In genomic region chr17:21488760-21489499, GRCm38 (mm10) we compare ENCODE assay signal across 8 mouse cellular contexts. TPM values are rescaled to one million over a fixed set of nuclear protein-coding genes. Genes with fewer than 3 reads are reported as not detected.
A peak's percentile ranks its signal among the peaks of the same experiment; 100 is the strongest.
DNase-seq lines count a peak whose midpoint lies in the region; ATAC-seq and TF ChIP-seq lines count a peak whose summit lies in the region.

Gene Zfp53, plus strand, starts transcription at chr17:21488998.

- no peaks in the 10 kb centered on the region for H3K27me3 ChIP-seq in forebrain, embryonic 10.5 days (ENCODE audit: poor library complexity, severe bottlenecking)
- no peaks in the 10 kb centered on the region for H3K27me3 ChIP-seq in heart, embryonic 15.5 days
- no peaks in the 10 kb centered on the region for H3K27me3 ChIP-seq in liver, embryonic 14.5 days (ENCODE audit: control insufficient read depth, insufficient read depth, low read length)
- no peaks in the 10 kb centered on the region for H3K27me3 ChIP-seq in neural tube, embryonic 11.5 days (ENCODE audit: control insufficient read depth, insufficient read depth, low read length)
- H3K27me3 ChIP-seq in stomach, postnatal 0 days (ENCODE audit: control insufficient read depth, insufficient read depth, low read length) = no peaks in the 10 kb centered on the region

- peaks cover 14% of the 10 kb centered on the region for H3K36me3 ChIP-seq in forebrain, embryonic 10.5 days (replicated peaks)
- no peaks in the 10 kb centered on the region; the same call in 1 of the 2 replicates for H3K36me3 ChIP-seq in heart, embryonic 15.5 days
- no peaks in the 10 kb centered on the region for H3K36me3 ChIP-seq in liver, embryonic 14.5 days (replicated peaks; ENCODE audit: control insufficient read depth, insufficient read depth, low read depth)
- H3K36me3 ChIP-seq in neural tube, embryonic 11.5 days (ENCODE audit: control insufficient read depth, insufficient read depth, low read length) = no peaks in the 10 kb centered on the region
- no peaks in the 10 kb centered on the region for H3K36me3 ChIP-seq in stomach, postnatal 0 days (ENCODE audit: control insufficient read depth, insufficient read depth, low read length)

- H3K4me1 ChIP-seq in forebrain, embryonic 10.5 days = peaks cover 17% of the 10 kb centered on the region
- peaks cover 6% of the 10 kb centered on the region for H3K4me1 ChIP-seq in heart, embryonic 15.5 days (replicated peaks)
- H3K4me1 ChIP-seq in liver, embryonic 14.5 days (replicated peaks; ENCODE audit: control insufficient read depth in 2 of 2, insufficient read depth in 2 of 2, low read length in 1 of 2) = peaks cover 5 to 8% of the 10 kb centered on the region in 2 experiments
- no peaks in the 10 kb centered on the region for H3K4me1 ChIP-seq in neural tube, embryonic 11.5 days (ENCODE audit: control insufficient read depth, insufficient read depth, low read length)
- H3K4me1 ChIP-seq in stomach, postnatal 0 days (replicated peaks; ENCODE audit: control insufficient read depth, insufficient read depth) = no peaks in the 10 kb centered on the region

- H3K4me3 ChIP-seq in forebrain, embryonic 10.5 days = peak within 1 kb of the TSS; percentile 66
- peak within 1 kb of the TSS; percentile 96 for H3K4me3 ChIP-seq in heart, embryonic 15.5 days
- peak within 1 kb of the TSS; percentile 76 to 86 for H3K4me3 ChIP-seq in liver, embryonic 14.5 days (ENCODE audit: insufficient read depth in 1 of 2, low read depth in 2 of 2, low read length in 2 of 2)
- peak within 1 kb of the TSS; percentile 71 for H3K4me3 ChIP-seq in neural tube, embryonic 11.5 days (ENCODE audit: low read depth, low read length)
- peak within 1 kb of the TSS; percentile 86 for H3K4me3 ChIP-seq in stomach, postnatal 0 days (ENCODE audit: low read depth, low read length)

- no peaks in the 10 kb centered on the region for H3K9me3 ChIP-seq in forebrain, embryonic 10.5 days
- no peaks in the 10 kb centered on the region for H3K9me3 ChIP-seq in heart, embryonic 15.5 days (replicated peaks)
- no peaks in the 10 kb centered on the region for H3K9me3 ChIP-seq in liver, embryonic 14.5 days (ENCODE audit: control insufficient read depth, low read length)
- no peaks in the 10 kb centered on the region for H3K9me3 ChIP-seq in neural tube, embryonic 11.5 days (ENCODE audit: control insufficient read depth, low read length)
- no peaks in the 10 kb centered on the region for H3K9me3 ChIP-seq in stomach, postnatal 0 days (ENCODE audit: control insufficient read depth, low read length)

- no peak for TF ChIP-seq EP300 in liver, embryonic 14.5 days (IDR thresholded peaks at IDR 0.05; ENCODE audit: low read depth)
- TF ChIP-seq EP300 in stomach, postnatal 0 days (optimal IDR thresholded peaks at IDR 0.05) = no peak

- WGBS in forebrain, embryonic 10.5 days = 2% methylated on average over 34 of the region's 34 CpGs
- WGBS in heart, embryonic 15.5 days = under 1% methylated on average over 34 of the region's 34 CpGs
- WGBS in liver, embryonic 14.5 days (ENCODE audit: insufficient replicate concordance) = under 1% methylated on average over 34 of the region's 34 CpGs
- 1% methylated on average over 34 of the region's 34 CpGs for WGBS in neural tube, embryonic 11.5 days
- under 1% methylated on average over 34 of the region's 34 CpGs for WGBS in stomach, postnatal 0 days

- ATAC-seq in heart, embryonic 15.5 days (replicated peaks; ENCODE audit: insufficient number of reproducible peaks, insufficient read depth, low FRiP score, low read depth) = peak; percentile 100
- ATAC-seq in liver, embryonic 14.5 days (ENCODE audit: insufficient read depth) = peak; percentile 99
- ATAC-seq in neural tube, embryonic 11.5 days (ENCODE audit: insufficient read depth, low FRiP score, low TSS enrichment) = peak; percentile 100
- peak; percentile 100 for ATAC-seq in stomach, postnatal 0 days (ENCODE audit: low FRiP score, low TSS enrichment)

- peak; percentile 27; the same call in 1 of the 2 replicates for TF ChIP-seq CTCF in liver, embryonic 14.5 days (IDR thresholded peaks at IDR 0.05; ENCODE audit: low read depth)
- peak; percentile 42 for TF ChIP-seq CTCF in stomach, postnatal 0 days (IDR thresholded peaks at IDR 0.05; ENCODE audit: low read depth)

- DNase-seq in CD8-positive naive resting alpha-beta T cell, adult 2 months (ENCODE audit: low read depth in 2 of 2, low spot score in 2 of 2) = peak; percentile 65 to 77
- peak; percentile 72 for DNase-seq in c-Kit-positive CD71-negative TER-119-negative erythroid progenitor cells, embryonic 14.5 days (ENCODE audit: low read depth)
- peak; percentile 83 for DNase-seq in forebrain, embryonic 10.5 days (ENCODE audit: extremely low spot score, low spot score)
- DNase-seq in kidney, postnatal 25 days = peak; percentile 90 to 94
- DNase-seq in liver, embryonic 14.5 days (ENCODE audit: low read depth in 3 of 3, low spot score in 3 of 3) = peak; percentile 68 to 75 (median 71)
- DNase-seq in neural tube, embryonic 11.5 days (ENCODE audit: low spot score) = peak; percentile 83
- DNase-seq in stomach, postnatal 0 days (ENCODE audit: low spot score) = peak; percentile 91

- peak within 1 kb of the TSS; percentile 77 for H3K4me2 ChIP-seq in heart, embryonic 15.5 days
- peak within 1 kb of the TSS; percentile 76 for H3K4me2 ChIP-seq in liver, embryonic 14.5 days (ENCODE audit: low read depth)
- peak within 1 kb of the TSS; percentile 66 for H3K4me2 ChIP-seq in neural tube, embryonic 11.5 days (ENCODE audit: low read depth)
- H3K4me2 ChIP-seq in stomach, postnatal 0 days (replicated peaks; ENCODE audit: low read depth) = peak within 1 kb of the TSS; percentile 68

- peak within 1 kb of the TSS; percentile 86 for H3K27ac ChIP-seq in forebrain, embryonic 10.5 days
- H3K27ac ChIP-seq in heart, embryonic 15.5 days = peak within 1 kb of the TSS; percentile 84
- H3K27ac ChIP-seq in liver, embryonic 14.5 days = no peak within 1 kb of the TSS; the same call in none of the 2 replicates
- H3K27ac ChIP-seq in neural tube, embryonic 11.5 days (ENCODE audit: low read depth, low read length) = peak within 1 kb of the TSS; percentile 68
- H3K27ac ChIP-seq in stomach, postnatal 0 days (replicated peaks) = peak within 1 kb of the TSS; percentile 92

- peak within 1 kb of the TSS; percentile 75 for H3K9ac ChIP-seq in heart, embryonic 15.5 days
- H3K9ac ChIP-seq in liver, embryonic 14.5 days (replicated peaks) = peak within 1 kb of the TSS; percentile 82
- H3K9ac ChIP-seq in neural tube, embryonic 11.5 days (ENCODE audit: low read length) = peak within 1 kb of the TSS; percentile 72
- peak within 1 kb of the TSS; percentile 85 for H3K9ac ChIP-seq in stomach, postnatal 0 days (ENCODE audit: low read length)

RNA-seq across cellular contexts. Expression of gene Zfp53, which starts in this region (rescaled TPM):
- polyA plus RNA-seq in forebrain, embryonic 10.5 days (2016; fragmentation: Nextera tagmentation; extraction: Ambion mirVana) = 9.7 and 11.3 TPM in 2 replicates
- 4.9 and 6.9 TPM in 2 replicates for polyA plus RNA-seq in heart, embryonic 15.5 days (2015; fragmentation: Nextera tagmentation; extraction: Ambion mirVana)
- polyA plus RNA-seq in liver, embryonic 14.5 days (2012; rRNA removed) = 0.68 and 1.4 TPM in 2 replicates
- 2.5 and 2.6 TPM in 2 replicates for polyA plus RNA-seq in liver, embryonic 14.5 days (2014; fragmentation: Nextera tagmentation; extraction: Ambion mirVana)
- 8.7 and 10.1 TPM in 2 replicates for polyA plus RNA-seq in neural tube, embryonic 11.5 days (2014; fragmentation: Nextera tagmentation; extraction: Ambion mirVana)
- 8.8 and 9.3 TPM in 2 replicates for polyA plus RNA-seq in stomach, postnatal 0 days (2015; fragmentation: Nextera tagmentation; extraction: Ambion mirVana)
